Mouse (Mus musculus): ENCODE results near the gene Pigp. TPM values are rescaled to one million over a fixed set of nuclear protein-coding genes. Genes with fewer than 3 reads are reported as not detected.

Gene Pigp
- polyA plus RNA-seq, 1 experiment: 11.2 TPM

- Histone ChIP-seq H3K36me3 (ENCODE audit: control insufficient read depth, insufficient read depth, low read length) (no peaks in the 10 kb centered on the region), H3K4me3 (ENCODE audit: low read depth, low read length) (no peak overlapping the region), H3K27me3 (ENCODE audit: control insufficient read depth, insufficient read depth, low read length) (no peaks in the 10 kb centered on the region), H3K27ac (ENCODE audit: insufficient read depth, low read depth, low read length) (no peak overlapping the region), H3K4me1 (ENCODE audit: control insufficient read depth, insufficient read depth, insufficient read length, low read length) (no peaks in the 10 kb centered on the region; the same call in 1 of the 2 replicates)
- 90% methylated on average over 4 of the region's 4 CpGs for WGBS
- TF ChIP-seq CTCF (IDR thresholded peaks at IDR 0.05; ENCODE audit: extremely low read depth, insufficient read length, insufficient replicate concordance, low read depth, low read length) (no peak), POLR2A (IDR thresholded peaks at IDR 0.05; ENCODE audit: low read depth, low read length) (no peak)
These were observed 62.6 kb downstream of the Pigp start for GRCm38 (mm10) chr16:94309025-94309424.

Other genes starting within 250 kb of the Pigp start
- 2.6 and 3.2 TPM in 2 replicates for gene Hlcs, start 58.3 kb downstream of the Pigp start, polyA plus RNA-seq (2012; rRNA removed)
- gene Ripply3, start 43.4 kb downstream of the Pigp start, polyA plus RNA-seq (2012; rRNA removed): 0.47 and 2.5 TPM in 2 replicates
- gene Ttc3, start 1.2 kb downstream of the Pigp start, polyA plus RNA-seq (2012; rRNA removed): 6.4 and 7.4 TPM in 2 replicates
- gene Vps26c, start 155.0 kb upstream of the Pigp start, polyA plus RNA-seq (2012; rRNA removed): 13.6 and 16.6 TPM in 2 replicates
- 15.9 and 32.1 TPM in 2 replicates for gene Dyrk1a, start 198.2 kb upstream of the Pigp start, polyA plus RNA-seq (2012; rRNA removed)